Mouse (Mus musculus): ENCODE measurements around the gene C530008M17Rik.

The C530008M17Rik gene

DNA sequence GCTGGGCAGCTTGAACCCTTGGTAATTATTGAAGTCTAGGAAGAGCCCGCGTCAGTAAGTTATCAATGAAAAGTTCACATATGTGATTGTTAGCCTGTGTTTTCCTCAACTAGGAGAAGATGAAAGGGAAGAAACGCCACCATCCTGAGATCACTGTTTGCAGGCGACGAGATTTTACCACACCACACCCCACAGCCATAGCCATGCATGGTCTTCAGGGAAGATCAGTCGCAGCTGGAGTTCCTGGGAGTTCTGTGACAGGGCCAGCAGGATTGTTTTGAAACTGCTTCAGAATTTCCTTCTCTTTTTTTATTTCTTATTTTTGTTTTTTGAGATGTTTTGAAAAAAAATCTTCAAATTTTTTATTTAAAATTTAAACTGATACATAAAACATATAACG lies 8.6 kb downstream of the C530008M17Rik start:
- DNase-seq (ENCODE audit: low read depth, low spot score), result no peak

DNA sequence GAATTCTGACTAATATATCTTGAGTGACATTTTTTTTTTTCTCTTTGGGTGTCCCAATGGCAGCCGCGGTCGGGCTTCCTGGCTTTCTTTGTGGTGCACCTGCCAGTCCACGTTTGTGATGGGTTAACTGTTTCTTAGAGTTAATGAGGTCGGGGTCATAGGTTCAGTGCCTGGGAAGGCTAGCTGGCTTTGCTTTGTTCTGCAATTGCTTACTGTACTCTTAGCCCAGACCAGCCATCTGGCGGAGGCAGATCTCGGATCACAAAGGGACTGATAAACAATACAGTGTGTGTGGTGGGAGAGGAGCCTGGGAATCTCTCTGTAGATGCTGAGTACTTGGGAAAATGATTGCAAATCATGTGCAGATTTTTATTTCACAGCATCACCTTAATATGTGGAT lies 9.1 kb downstream of the C530008M17Rik start:
- peak; percentile 63 for DNase-seq (ENCODE audit: low read depth, low spot score)

DNA sequence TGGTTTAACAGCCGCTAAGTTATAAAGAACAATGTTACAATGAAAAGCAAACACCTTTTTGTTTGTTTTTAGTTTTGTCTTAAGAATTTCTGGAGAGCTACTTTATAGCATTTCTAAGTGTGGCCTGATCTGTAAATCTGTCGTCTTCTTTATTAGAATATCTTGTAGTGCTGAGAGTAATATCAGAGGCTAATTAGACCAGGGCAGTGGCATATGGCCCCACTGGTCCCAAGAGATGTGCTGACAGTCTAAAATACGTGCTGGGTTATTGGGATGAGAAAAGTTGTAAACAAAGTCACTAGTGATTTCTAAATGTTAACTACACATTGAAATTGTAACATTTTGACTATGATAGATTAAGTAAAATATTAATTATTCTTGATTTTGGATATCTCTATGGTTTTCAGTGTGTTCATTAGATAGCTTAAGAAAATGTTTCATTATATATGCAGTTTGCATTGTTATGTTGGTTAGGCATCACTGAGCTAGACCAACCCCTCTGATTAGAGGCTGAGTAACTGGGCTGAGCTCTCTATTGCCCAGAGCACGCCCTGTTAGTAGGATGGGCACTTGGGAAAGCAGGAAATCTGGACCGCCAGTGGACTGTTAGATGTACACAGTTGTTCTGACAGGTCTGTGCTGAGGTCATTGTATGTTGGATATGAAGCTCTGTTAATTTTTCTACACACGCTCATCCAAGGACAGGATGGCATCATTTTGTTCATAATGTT lies 9.9 kb downstream of the C530008M17Rik start:
- DNase-seq (ENCODE audit: low read depth, low spot score), result no peak

DNA sequence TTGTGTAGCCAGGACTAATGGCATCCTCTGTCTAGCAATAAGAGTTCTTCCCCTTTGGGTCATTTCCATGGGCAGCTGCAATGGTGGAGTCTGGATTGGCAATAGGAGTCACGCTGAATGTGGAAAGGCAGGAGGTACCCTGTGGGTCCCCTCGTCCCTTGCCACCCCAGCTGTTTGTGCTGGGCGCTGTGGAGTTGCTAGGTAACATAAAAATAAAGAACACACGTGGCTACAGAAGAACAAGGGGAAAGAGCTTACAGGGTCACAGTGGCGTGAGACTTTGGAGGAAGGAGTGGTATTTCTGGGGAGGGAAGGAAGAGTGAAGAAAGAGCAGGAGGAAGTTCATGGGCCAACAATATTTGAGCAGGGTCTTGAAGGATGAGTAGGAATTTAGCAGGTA lies 11.8 kb downstream of the C530008M17Rik start:
- no peak for DNase-seq (ENCODE audit: low read depth, low spot score)

DNA sequence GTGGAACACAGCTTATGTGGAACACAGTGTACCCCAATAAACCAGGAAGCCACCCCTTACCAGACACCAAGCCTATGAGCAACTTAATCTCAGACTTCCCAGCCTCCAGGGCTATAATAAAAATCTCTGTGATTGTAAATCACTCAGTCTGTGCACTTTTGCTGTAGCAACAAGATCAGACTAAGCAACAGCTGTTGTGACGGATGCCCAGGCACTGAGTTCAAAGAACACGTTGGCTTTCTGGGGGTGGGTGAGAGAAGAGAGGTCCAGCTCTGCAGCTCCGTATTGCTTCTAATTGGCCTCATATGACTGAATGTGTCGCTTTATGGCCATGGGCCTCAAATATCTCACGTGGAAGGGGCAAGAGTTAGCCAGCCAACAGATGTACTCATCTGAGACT lies 12.2 kb downstream of the C530008M17Rik start:
- DNase-seq (ENCODE audit: low read depth, low spot score), result peak; percentile 35

DNA sequence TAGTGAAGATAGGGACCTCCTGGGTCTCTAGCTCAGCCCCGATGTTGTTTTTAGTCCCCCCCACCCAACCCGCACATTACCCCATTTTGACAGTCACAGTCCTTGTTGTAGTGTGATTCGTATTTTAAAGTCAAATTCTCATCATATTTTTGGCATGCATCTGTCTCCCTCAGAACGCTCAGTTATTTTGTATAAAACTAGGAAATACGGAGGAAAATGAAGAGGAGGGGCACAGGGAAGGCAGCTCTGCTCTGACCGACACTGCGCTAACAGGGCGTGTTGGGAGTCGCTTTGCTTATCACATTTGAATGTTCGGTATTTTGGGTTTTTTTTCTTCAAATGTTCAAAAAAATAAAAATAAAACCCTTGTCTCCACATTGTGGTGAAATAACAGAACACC lies 13.9 kb downstream of the C530008M17Rik start:
- DNase-seq (ENCODE audit: low read depth, low spot score), result no peak

DNA sequence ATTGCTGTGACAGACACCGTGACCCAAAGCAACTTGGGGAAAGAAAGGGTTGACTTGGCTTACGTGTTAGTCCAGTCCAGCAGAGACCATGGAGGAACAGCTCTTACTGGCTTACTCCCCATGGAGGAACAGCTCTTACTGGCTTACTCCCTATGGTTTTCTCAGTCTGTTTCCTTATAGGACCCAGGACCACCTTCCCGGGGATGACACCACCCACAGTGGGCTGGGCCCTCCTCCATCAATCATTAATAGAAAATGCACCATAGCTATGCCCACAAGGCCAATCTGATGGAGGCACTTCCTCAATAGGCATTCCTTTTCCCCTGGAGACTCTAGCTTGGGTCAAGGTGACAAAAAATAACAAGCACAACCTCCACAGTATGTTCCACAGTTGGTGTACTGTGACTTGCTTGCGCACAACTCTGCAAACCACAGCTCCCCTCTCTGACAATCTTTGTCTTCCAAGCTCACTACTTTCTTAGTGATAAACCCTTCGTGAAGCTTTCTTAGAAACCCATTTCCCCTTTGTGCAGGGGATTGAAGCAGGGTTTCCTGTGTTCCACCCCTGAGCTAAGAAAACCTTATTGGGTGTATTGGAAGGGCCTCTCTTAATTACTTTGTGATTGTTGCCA lies 17.8 kb downstream of the C530008M17Rik start:
- DNase-seq (ENCODE audit: low read depth, low spot score), result no peak

DNA sequence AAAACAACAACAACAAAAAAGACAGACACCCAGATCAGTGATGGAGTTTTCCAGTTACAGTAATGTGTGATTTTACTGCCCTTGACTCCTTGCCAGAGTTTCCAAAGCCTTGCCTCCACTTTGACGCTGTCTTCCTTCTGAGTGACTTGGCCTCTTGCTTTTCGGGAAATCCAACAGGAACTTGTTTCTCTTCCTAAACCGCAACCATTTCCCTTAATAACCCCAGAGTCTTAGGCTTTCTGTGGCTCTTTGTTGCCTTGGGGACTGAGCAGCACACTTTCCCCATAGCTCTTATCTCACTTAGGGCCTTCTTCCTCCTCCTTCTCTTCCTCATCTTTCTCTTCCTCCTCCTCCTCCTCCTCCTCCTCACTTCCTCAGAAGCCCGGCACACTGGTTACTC lies 19.1 kb downstream of the C530008M17Rik start:
- no peak for DNase-seq (ENCODE audit: low read depth, low spot score)

DNA sequence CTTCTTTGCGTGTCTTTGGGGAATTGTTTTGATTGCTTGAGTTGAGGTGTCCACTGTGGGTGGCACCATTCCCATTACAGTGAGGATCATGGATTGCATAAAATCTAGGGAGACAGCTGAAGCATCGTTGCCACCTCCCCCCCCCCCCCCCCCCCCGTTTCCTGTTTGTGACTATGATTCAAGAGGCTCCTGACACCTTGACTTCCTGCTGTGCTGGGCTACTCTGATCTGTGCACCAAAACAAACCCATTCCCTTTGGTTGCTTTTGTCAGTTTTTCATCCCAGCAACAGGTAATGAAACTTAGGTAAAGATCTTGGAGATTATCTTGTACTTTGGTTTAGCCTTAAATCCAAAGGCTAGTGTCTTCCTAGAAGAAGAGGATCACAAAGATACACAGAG lies 24.6 kb downstream of the C530008M17Rik start:
- DNase-seq (ENCODE audit: low read depth, low spot score), result no peak

DNA sequence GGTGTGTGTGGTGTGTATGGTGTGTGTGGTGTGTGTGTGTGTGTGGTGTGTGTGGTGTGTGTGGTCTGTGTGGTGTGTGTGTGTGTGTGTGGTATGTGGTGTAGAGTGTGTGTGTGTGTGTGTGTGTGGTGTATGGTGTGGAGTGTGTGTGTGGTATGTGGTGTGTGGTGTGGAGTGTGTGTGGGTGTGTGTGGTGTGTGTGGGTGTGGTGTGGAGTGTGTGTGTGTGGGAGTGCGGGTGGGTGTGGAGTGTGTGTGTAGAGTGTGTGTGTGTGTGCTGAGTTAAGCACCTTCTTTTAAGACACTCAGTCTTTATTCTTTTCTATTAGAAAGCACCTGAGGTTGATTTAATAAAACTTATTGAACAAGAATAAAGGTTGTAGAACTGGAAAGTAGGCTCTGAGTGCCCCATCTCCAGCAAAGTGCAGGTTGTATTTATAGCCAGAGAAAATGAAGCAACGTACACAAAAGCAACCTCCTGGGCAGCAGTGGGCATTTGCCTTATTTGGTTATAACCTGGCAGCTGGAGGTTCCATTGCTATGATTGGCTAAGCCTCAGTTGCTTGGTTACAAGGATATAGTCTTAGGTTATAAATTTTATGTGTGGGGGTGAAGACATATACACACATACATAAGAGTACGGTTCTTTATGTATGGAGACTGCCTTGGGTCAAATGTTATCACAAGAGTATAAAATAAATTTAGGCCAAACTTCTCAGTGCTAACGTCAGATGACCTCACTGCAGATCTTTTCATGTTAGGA lies 25.8 kb downstream of the C530008M17Rik start:
- no peak for DNase-seq (ENCODE audit: low read depth, low spot score)

DNA sequence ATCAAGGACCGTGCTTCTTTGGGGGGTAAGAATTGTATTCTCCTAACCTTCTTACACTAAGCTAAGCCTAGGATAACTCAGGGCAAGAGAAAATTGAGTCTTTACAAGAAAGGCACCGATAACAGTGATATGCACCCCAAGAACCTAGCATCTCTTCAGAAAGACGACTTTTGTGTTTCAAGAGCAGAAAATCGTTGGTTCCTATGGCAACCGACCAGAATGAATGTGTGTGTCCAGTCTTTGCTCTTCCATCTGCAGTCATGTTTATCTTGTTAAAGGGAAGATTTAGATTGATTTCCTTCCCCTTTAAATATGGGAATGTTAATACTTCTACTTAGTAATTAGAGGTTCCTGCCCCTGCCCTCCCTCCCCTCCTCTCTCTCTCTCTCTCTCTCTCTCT lies 27.1 kb downstream of the C530008M17Rik start:
- no peak for DNase-seq (ENCODE audit: low read depth, low spot score)

DNA sequence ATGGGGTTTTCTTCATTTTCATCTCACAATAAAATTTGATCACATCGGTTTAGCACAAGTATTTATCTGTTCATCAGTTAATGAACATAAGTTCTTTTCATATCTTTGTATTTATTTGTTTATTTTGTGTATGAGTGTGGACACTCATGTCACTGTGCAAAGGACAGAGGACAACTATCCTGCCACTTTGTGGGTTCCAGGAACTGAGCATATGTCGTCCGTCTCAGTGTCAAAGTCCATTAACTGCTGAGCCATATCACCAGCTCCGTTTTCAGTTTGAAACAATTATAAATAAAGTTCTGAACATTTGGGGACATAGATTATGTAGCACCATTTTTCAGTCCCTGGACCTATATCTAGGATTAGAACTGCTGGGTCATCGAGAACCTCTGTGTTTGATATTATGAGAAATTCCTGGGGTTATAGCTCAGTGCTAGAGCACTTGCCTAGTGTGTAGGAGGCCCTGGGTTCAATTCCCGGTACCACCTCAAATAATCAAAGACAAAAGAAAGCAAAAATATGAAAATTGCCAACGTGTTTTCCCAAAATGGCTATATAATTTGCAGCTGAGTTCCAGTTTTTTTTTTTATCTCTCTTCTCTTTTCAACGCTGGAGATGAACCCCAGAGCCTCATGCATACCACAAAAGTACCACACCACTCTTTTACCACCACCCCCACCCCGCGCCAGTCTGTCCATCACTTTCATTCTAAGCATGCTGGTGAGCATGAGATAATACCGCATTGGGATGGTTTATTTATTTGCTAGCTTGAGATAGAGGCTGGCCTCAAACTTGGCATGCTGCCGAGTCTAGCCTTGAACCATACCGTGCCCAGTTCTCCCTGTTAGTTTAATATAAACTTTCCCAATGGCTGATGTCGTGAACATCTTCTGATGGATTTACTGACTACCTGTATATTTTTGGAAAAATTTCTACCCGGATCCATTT lies 28.6 kb downstream of the C530008M17Rik start:
- no peak for DNase-seq (ENCODE audit: low read depth, low spot score)

DNA sequence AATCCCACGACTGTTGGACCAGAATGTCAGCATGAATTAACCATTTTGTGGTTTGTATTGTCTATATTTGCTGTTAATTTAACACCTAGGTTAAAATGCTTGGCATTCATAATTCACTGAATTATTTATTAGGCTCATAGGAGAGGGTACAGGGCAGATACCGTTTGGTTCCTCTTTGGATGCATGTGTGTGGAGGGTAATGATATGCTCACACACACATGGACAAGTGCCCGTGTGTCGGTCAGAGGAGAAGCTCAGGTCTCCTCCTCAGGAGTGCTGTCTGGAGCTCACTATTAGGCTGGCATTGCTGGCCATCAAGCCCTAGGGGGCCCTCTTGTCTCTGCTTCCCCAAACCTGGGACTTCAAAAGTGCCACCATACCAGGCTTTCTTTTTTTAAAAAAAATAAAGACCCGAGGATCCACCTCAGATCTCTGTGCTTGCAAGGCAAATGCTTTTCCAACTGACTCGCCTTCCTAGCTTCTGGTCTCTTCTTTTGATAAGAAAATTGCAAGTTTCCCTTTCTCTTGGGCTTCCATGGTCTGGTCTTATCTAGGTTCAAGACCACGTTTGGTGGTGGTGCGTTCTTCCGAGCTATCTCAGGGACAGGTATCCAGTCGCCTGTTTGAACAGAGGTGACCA lies 31.8 kb downstream of the C530008M17Rik start:
- no peak for DNase-seq (ENCODE audit: low read depth, low spot score)

DNA sequence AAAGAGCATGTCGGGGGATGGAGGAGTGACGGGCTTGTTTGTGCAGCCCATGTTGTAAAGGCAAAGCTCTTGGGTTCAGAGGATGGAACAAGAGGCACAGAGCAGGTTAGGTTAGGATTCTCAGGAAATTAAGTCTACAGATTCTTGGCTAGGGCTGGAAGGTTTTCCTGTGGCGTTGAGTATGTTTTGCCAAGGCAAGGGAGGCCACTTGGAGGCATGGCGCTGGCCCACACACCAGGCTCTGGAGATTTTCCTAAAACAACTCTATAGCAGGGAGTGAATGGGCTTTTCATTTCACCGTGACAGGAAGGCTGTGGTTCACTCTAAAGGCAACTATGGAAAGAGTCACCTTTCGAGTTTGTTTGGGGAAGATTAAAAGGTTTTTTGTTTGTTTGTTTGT lies 32.3 kb downstream of the C530008M17Rik start:
- DNase-seq (ENCODE audit: low read depth, low spot score), result no peak

DNA sequence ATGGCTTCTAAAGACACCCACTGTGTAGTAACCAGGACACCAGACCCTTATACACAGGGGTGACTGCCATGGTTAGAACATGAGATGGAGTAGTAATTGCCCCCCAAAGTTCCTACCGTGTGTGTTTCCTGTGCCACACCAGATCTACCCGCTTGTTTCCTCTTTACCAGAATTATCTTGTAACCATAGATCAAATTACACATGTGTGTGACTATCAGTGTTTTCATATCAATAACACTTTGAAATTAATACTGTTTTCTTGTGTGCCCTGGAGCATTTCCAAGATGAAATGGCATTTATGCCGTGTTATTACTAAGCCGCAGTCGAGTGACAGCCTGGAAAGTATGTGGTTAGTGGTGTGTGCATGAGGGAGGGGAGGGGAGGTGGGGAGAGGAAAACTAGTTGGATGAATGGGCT lies 33.9 kb downstream of the C530008M17Rik start:
- DNase-seq (ENCODE audit: low read depth, low spot score), result no peak

DNA sequence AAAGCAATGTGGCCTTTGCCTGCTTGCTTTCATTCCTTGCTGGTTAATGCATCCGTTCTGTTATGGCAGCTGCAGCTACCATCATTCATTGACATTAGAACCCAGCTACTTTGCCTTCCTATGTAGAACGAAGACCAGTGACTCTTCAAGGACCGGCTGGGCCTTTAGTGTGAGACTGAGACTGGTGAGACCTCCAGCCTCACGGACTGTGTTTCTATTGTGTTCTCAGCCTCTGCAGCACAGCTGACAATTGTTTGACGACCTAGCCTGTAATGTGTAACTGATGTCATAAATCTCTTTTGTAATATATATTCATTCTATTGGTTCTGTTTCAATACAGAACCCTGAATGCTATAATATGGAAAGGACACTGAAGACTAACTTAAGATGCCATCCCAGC lies 34.9 kb downstream of the C530008M17Rik start:
- no peak for DNase-seq (ENCODE audit: low read depth, low spot score)

DNA sequence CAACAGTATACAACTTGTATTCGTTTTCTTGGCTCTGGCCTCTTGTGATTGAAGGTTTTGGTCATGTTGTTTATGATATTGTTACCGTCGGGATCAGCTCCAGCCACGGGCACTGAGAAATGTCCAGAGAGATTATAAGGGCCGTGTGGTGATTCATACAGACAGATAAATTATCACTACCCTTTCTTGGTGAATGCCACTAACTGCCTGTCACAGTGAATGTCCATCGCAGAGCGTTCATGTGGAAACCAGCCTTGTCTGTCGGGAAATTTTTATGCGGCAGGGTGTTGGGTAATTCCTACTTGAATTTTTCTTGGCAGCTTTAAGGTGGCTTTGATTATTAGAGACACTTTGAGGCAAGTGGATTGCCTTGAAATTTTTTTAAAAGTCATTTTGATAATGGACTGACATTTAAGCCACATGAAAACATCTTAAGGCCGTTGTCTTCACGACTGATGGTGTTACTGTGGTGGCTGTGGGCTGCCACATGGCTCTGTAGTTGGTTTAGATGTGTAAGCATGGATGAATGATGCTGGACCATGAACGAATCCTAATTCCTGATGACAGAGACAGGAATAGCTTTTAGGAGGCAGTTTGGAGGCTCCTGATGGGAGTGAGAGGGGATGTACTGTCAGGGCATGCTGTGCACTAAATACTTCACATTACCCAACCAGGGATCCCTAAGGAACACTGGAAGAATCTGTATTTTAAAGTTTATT lies 35.6 kb downstream of the C530008M17Rik start:
- no peak for DNase-seq (ENCODE audit: low read depth, low spot score)

DNA sequence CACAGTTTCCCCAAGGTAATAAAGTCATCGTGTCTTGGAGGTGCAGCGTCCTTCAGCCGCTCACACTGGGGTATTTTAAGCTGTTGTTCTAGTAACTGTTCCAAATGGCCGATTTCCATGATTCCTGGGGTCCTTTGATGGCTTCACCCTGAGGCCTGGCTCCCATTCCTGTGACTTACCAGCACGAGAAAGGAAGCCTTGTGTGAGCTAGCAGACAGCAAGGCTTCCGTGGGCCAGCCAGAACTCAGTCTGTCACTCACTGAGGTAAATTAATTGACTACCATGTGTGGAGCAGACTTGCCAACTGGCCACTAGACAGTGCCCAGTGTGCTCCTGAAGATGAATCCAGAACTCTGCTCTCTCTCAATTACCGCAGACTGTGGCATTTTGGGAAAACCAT lies 41.2 kb downstream of the C530008M17Rik start:
- no peak for DNase-seq (ENCODE audit: low read depth, low spot score)

DNA sequence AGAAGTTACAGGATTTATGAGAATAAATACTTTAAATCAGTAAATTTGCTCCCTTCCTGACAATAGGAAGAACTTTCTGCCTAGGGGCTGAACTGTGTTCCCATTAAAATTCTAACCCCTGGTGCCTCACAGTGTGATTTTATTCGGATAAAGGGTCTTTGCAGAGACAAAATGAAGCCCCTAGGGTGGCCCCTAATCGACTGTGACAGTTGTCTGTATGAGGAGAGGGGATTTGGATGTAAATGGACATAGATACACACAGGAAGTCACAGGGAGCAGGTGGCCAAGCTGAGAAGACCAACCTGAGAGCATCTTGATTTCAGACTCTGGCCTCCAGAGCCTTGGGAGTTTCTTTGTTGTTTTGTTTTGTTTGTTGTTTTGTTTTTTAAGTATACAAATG lies 41.9 kb downstream of the C530008M17Rik start:
- DNase-seq (ENCODE audit: low read depth, low spot score), result no peak

DNA sequence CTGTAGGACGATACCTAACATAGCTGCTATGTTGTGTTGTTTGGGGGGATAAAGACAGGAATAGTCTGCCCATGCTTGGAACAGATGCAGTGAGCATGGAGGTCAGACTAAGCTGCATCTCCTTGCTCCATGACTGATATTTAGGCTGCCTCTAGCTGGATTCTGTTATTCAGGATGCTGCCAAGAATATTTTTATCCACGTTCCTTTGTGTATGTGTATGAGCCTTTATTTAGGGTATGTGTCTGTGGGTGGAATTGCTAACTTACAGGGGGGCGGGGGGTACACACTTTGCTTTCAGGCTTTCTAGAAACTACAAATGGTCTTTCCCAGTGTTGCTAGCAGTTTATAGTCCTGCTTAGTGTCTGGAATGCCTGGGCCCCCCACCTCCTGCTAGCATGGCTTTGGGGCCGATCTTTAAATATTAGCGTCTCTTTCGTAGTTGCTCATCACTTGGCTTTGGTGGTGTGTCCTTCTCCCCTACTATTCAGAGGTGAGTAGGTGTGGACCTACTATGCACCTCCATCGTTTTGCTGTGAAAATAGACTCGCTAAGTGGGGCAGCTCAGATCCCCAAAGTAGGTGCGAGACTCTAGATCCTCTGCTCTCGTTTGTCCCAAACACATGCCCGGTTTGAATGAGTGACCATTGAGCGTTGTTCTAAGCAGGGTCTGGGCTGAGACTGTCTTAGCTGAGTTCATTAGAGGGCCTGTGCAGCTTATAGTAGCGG lies 45.0 kb downstream of the C530008M17Rik start:
- no peak for DNase-seq (ENCODE audit: low read depth, low spot score)

Measured in forelimb bud, embryonic 11.5 days (tissue).